In the genomic region with DNA sequence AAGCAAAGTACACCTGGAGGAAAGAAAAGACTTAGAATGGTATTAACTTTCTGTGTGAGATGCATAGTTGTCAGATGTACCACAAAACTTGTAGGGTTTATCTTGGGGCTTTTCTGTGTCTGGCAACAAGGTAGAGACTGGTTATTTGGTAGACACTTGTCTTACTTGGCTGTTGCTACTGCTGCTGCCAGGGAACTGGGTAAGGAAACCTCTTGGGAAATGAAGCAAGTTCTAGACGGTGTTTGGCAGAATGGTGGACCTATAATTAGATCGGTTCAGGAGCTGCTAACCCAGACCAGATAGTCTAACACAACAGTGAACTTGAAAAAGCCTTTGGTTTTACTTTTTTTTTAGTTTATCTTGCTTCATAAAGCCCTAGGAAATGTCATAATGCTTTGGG, we compare ENCODE assay signal across 7 mouse cellular contexts. TPM values are rescaled to one million over a fixed set of nuclear protein-coding genes. Genes with fewer than 3 reads are reported as not detected.
A peak's percentile ranks its signal among the peaks of the same experiment; 100 is the strongest.
DNase-seq lines count a peak whose midpoint lies in the region; ATAC-seq lines count a peak whose summit lies in the region.

No protein-coding gene starts in this region.

- no peak overlapping the region for H3K27ac ChIP-seq in neural tube, embryonic 11.5 days (ENCODE audit: low read depth, low read length)
- H3K27ac ChIP-seq in heart, embryonic 11.5 days (ENCODE audit: low read depth, low read length): peak overlapping the region; percentile 96; the same call in 1 of the 2 replicates
- H3K27ac ChIP-seq in liver, embryonic 12.5 days: peak overlapping the region; percentile 95

- DNase-seq in neural tube, embryonic 11.5 days (ENCODE audit: low spot score): no peak
- DNase-seq in neural tube, embryonic 10.5 days (ENCODE audit: extremely low spot score, low spot score): no peak
- no peak for DNase-seq in spleen, postnatal 14 days (ENCODE audit: low spot score in 2 of 2)
- DNase-seq in ovary, adult 18-20 months (ENCODE audit: low spot score): no peak
- DNase-seq in layer of hippocampus, postnatal 14 days (ENCODE audit: low spot score in 2 of 2): no peak

- no peak for ATAC-seq in neural tube, embryonic 11.5 days (ENCODE audit: insufficient read depth, low FRiP score, low TSS enrichment)
- ATAC-seq in heart, embryonic 11.5 days (replicated peaks; ENCODE audit: insufficient number of reproducible peaks, low FRiP score, low TSS enrichment): no peak
- no peak for ATAC-seq in liver, embryonic 12.5 days

- H3K27me3 ChIP-seq in neural tube, embryonic 11.5 days (ENCODE audit: control insufficient read depth, insufficient read depth, low read length): no peaks in the 10 kb centered on the region
- no peaks in the 10 kb centered on the region for H3K27me3 ChIP-seq in heart, embryonic 11.5 days (ENCODE audit: control insufficient read depth, insufficient read depth, low read length)
- no peaks in the 10 kb centered on the region for H3K27me3 ChIP-seq in liver, embryonic 12.5 days (replicated peaks)

- no peaks in the 10 kb centered on the region for H3K9me3 ChIP-seq in neural tube, embryonic 11.5 days (ENCODE audit: control insufficient read depth, low read length)
- H3K9me3 ChIP-seq in heart, embryonic 11.5 days (replicated peaks; ENCODE audit: control insufficient read depth, low read length): no peaks in the 10 kb centered on the region
- H3K9me3 ChIP-seq in liver, embryonic 12.5 days (replicated peaks): no peaks in the 10 kb centered on the region

- WGBS in neural tube, embryonic 11.5 days: 80% methylated on average over 2 of the region's 2 CpGs
- WGBS in heart, embryonic 11.5 days (ENCODE audit: insufficient replicate concordance): 42% methylated on average over 2 of the region's 2 CpGs
- WGBS in liver, embryonic 12.5 days (ENCODE audit: insufficient replicate concordance): 60% methylated on average over 2 of the region's 2 CpGs

- no peaks in the 10 kb centered on the region for H3K36me3 ChIP-seq in neural tube, embryonic 11.5 days (ENCODE audit: control insufficient read depth, insufficient read depth, low read length)
- H3K36me3 ChIP-seq in heart, embryonic 11.5 days (ENCODE audit: control insufficient read depth, insufficient read depth, low read length): no peaks in the 10 kb centered on the region
- peaks cover 29% of the 10 kb centered on the region for H3K36me3 ChIP-seq in liver, embryonic 12.5 days

- no peak overlapping the region for H3K9ac ChIP-seq in neural tube, embryonic 11.5 days (ENCODE audit: low read length)
- H3K9ac ChIP-seq in heart, embryonic 11.5 days (ENCODE audit: low read depth, low read length): peak overlapping the region; percentile 87; the same call in 1 of the 2 replicates
- peak overlapping the region; percentile 92 for H3K9ac ChIP-seq in liver, embryonic 12.5 days

- peak overlapping the region; percentile 84 for H3K4me2 ChIP-seq in neural tube, embryonic 11.5 days (ENCODE audit: low read depth)
- peak overlapping the region; percentile 75 for H3K4me2 ChIP-seq in heart, embryonic 11.5 days
- H3K4me2 ChIP-seq in liver, embryonic 12.5 days: peak overlapping the region; percentile 86

- H3K4me3 ChIP-seq in neural tube, embryonic 11.5 days (ENCODE audit: low read depth, low read length): peak overlapping the region; percentile 99
- H3K4me3 ChIP-seq in heart, embryonic 11.5 days (ENCODE audit: low read depth, low read length): peak overlapping the region; percentile 75
- peak overlapping the region; percentile 91 for H3K4me3 ChIP-seq in liver, embryonic 12.5 days

- H3K4me1 ChIP-seq in neural tube, embryonic 11.5 days (ENCODE audit: control insufficient read depth, insufficient read depth, low read length): peaks cover 9% of the 10 kb centered on the region
- peaks cover 41% of the 10 kb centered on the region for H3K4me1 ChIP-seq in heart, embryonic 11.5 days (ENCODE audit: control insufficient read depth, insufficient read depth, low read length)
- peaks cover 90% of the 10 kb centered on the region for H3K4me1 ChIP-seq in liver, embryonic 12.5 days

RNA-seq across cellular contexts. Expression of a gene that starts 1.4 kb away (rescaled TPM):
- 266 and 284 TPM in 2 replicates for polyA plus RNA-seq in neural tube, embryonic 11.5 days (2014; fragmentation: Nextera tagmentation; extraction: Ambion mirVana)
- 424 and 466 TPM in 2 replicates for polyA plus RNA-seq in heart, embryonic 11.5 days (2014; fragmentation: Nextera tagmentation; extraction: Ambion mirVana)
- polyA plus RNA-seq in liver, embryonic 12.5 days (2016; fragmentation: Nextera tagmentation; extraction: Ambion mirVana): 183 and 187 TPM in 2 replicates
- 100 to 1,000 TPM; 260 to 274 TPM for total RNA-seq in layer of hippocampus, postnatal 14 days (2021)

RNA-seq across cellular contexts. Expression of a gene that starts 16.7 kb away (rescaled TPM):
- polyA plus RNA-seq in neural tube, embryonic 11.5 days (2014; fragmentation: Nextera tagmentation; extraction: Ambion mirVana): 248 and 261 TPM in 2 replicates
- polyA plus RNA-seq in heart, embryonic 11.5 days (2014; fragmentation: Nextera tagmentation; extraction: Ambion mirVana): 206 and 224 TPM in 2 replicates
- polyA plus RNA-seq in liver, embryonic 12.5 days (2016; fragmentation: Nextera tagmentation; extraction: Ambion mirVana): 107 and 114 TPM in 2 replicates
- 10 to 100 TPM; 76.5 to 80.3 TPM for total RNA-seq in layer of hippocampus, postnatal 14 days (2021)

RNA-seq across cellular contexts. Expression of a gene that starts 29.8 kb away (rescaled TPM):
- polyA plus RNA-seq in neural tube, embryonic 11.5 days (2014; fragmentation: Nextera tagmentation; extraction: Ambion mirVana): 19.0 and 24.1 TPM in 2 replicates
- polyA plus RNA-seq in heart, embryonic 11.5 days (2014; fragmentation: Nextera tagmentation; extraction: Ambion mirVana): 12.6 and 14.0 TPM in 2 replicates
- 8.7 and 8.9 TPM in 2 replicates for polyA plus RNA-seq in liver, embryonic 12.5 days (2016; fragmentation: Nextera tagmentation; extraction: Ambion mirVana)
- total RNA-seq in layer of hippocampus, postnatal 14 days (2021): 10 to 100 TPM; 60.0 to 62.1 TPM

RNA-seq across cellular contexts. Expression of a gene that starts 35.8 kb away (rescaled TPM):
- 33.3 and 35.2 TPM in 2 replicates for polyA plus RNA-seq in neural tube, embryonic 11.5 days (2014; fragmentation: Nextera tagmentation; extraction: Ambion mirVana)
- 25.9 and 27.7 TPM in 2 replicates for polyA plus RNA-seq in heart, embryonic 11.5 days (2014; fragmentation: Nextera tagmentation; extraction: Ambion mirVana)
- polyA plus RNA-seq in liver, embryonic 12.5 days (2016; fragmentation: Nextera tagmentation; extraction: Ambion mirVana): 17.9 and 18.3 TPM in 2 replicates
- total RNA-seq in layer of hippocampus, postnatal 14 days (2021): 10 to 100 TPM; 15.1 to 15.4 TPM

RNA-seq across cellular contexts. Expression of a gene that starts 38.0 kb away (rescaled TPM):
- 9.5 and 10.4 TPM in 2 replicates for polyA plus RNA-seq in neural tube, embryonic 11.5 days (2014; fragmentation: Nextera tagmentation; extraction: Ambion mirVana)
- polyA plus RNA-seq in heart, embryonic 11.5 days (2014; fragmentation: Nextera tagmentation; extraction: Ambion mirVana): 9.3 and 11.7 TPM in 2 replicates
- polyA plus RNA-seq in liver, embryonic 12.5 days (2016; fragmentation: Nextera tagmentation; extraction: Ambion mirVana): 9.3 TPM in 2 replicates
- 10 to 100 TPM; 83.6 to 86.7 TPM for total RNA-seq in layer of hippocampus, postnatal 14 days (2021)
